Mouse (Mus musculus) small intestine, adult 2 months (tissue): ENCODE results near the gene Zfp384.

Experiments
- CTCF ChIP-seq: fragments of 200-500 bp; IDR thresholded peaks from 2 replicates; pipeline ENCODE4 v1.5.1; 2012; ENCODE audit warnings: low read depth, mild to moderate bottlenecking, control low read depth, inconsistent platforms, low read length, moderate library complexity, mixed read lengths; ENCODE audit not compliant: insufficient replicate concordance, insufficient read length; ENCODE audit errors: extremely low read depth
- POLR2A ChIP-seq: fragments of 200-500 bp; IDR thresholded peaks from 2 replicates; pipeline ENCODE4 v1.6.1; 2012; ENCODE audit warnings: low read depth, mild to moderate bottlenecking, control low read depth, inconsistent platforms, low read length, moderate library complexity

DNA sequence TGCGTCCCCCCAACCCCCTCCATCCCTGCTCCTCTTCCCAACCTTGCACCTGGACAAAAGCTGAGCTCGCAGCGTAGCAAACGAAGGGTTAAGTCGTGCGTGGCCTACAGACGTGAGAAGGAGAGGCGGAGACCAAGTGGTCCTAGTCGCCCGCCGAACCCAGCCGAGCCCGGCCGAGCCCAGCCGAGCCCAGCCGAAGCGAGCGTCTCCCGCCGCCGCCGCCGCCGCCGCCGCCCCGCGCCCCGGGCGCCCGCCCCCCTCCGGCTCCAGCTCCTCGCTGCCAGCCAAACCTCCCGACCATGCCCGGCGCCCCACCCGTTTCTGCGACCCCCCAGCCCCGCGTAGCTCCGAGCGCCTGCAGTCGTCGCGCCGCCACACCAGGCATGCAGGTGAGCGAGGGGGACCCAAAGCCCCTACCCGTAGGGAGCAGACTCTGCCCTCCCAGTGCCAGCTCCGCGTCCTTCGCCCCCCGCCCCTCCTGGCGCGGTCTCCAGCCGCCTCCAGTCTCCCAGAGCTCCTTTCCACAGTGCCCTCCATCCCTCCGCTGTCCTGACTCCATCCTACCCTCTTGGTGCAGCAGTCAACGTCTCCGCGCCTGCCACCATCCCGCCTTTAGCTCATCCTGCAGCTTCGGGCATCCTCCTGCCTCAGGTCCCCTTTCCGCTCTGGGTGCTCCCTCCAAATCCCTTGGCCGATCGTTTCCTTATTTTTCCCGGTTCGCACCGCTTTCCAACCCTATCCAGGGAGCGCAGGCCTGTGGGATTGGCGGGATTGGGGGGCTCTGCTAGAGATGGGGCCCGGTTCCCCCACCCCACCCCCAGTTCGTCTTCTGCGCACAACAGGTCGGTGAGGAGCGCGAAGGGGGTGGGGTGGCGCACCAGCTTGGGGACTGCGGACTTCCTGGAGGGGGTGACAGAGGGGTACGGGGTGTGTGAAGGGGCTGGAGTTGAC lies 12.1 kb upstream of the Zfp384 start, which contains the start of gene Pianp:
- TF ChIP-seq CTCF: no peak
- no peak for TF ChIP-seq POLR2A
